Comparison of ENCODE assay signal across 9 mouse cellular contexts in genomic region chr8:4258678-4259077, GRCm38 (mm10). TPM values are rescaled to one million over a fixed set of nuclear protein-coding genes. Genes with fewer than 3 reads are reported as not detected.
DNase-seq lines count a peak whose midpoint lies in the region; ATAC-seq lines count a peak whose summit lies in the region.
"Had no signal": no experiment of that assay in that cellular context is flagged by ENCODE, and none has a peak within 500 bp of the region (broad histone marks: within the 10 kb centered on the region; RNA-seq: fewer than 3 reads in every experiment).

No protein-coding gene starts in this region.

- no peaks in the 10 kb centered on the region for H3K27me3 ChIP-seq in heart, embryonic 13.5 days (replicated peaks)
- no peaks in the 10 kb centered on the region for H3K27me3 ChIP-seq in limb, embryonic 15.5 days
- no peaks in the 10 kb centered on the region for H3K27me3 ChIP-seq in neural tube, embryonic 15.5 days (replicated peaks)
- H3K27me3 ChIP-seq: CH12.LX had no signal

- ATAC-seq in heart, embryonic 13.5 days (ENCODE audit: extremely low read depth, insufficient number of reproducible peaks, low FRiP score, low TSS enrichment) = peak; percentile 39
- ATAC-seq in limb, embryonic 15.5 days (ENCODE audit: insufficient number of reproducible peaks, low FRiP score, low TSS enrichment, low read depth) = peak; percentile 50
- peak; percentile 75 for ATAC-seq in neural tube, embryonic 15.5 days (ENCODE audit: low FRiP score)

- WGBS in heart, embryonic 13.5 days = under 1% methylated on average over 32 of the region's 32 CpGs
- WGBS in limb, embryonic 15.5 days = under 1% methylated on average over 32 of the region's 32 CpGs
- WGBS in neural tube, embryonic 15.5 days = 0% methylated on average over 32 of the region's 32 CpGs

- H3K4me3 ChIP-seq in heart, embryonic 13.5 days = peak overlapping the region; percentile 88
- H3K4me3 ChIP-seq in limb, embryonic 15.5 days = peak overlapping the region; percentile 78
- peak overlapping the region; percentile 90 for H3K4me3 ChIP-seq in neural tube, embryonic 15.5 days (replicated peaks)

- H3K36me3 ChIP-seq in heart, embryonic 13.5 days = peaks cover 69% of the 10 kb centered on the region
- H3K36me3 ChIP-seq in limb, embryonic 15.5 days = peaks cover 68% of the 10 kb centered on the region
- H3K36me3 ChIP-seq in neural tube, embryonic 15.5 days = peaks cover 60% of the 10 kb centered on the region

- H3K9ac ChIP-seq in heart, embryonic 13.5 days = peak overlapping the region; percentile 90
- H3K9ac ChIP-seq in limb, embryonic 15.5 days = peak overlapping the region; percentile 68
- peak overlapping the region; percentile 87 for H3K9ac ChIP-seq in neural tube, embryonic 15.5 days (replicated peaks)

- peak; percentile 64 to 79 for DNase-seq in cerebellum, postnatal 14 days
- no peak for DNase-seq in cerebellum, adult 8-10 months
- peak; percentile 31 for DNase-seq in spleen, adult 12 weeks (ENCODE audit: low spot score)
- DNase-seq in spleen, postnatal 4 days (ENCODE audit: low spot score in 2 of 2) = no peak
- no peak for DNase-seq in gastrocnemius, postnatal 4 days (ENCODE audit: low spot score in 2 of 2)

- H3K4me1 ChIP-seq in heart, embryonic 13.5 days = peaks cover 37% of the 10 kb centered on the region
- H3K4me1 ChIP-seq in limb, embryonic 15.5 days = peaks cover 32% of the 10 kb centered on the region
- peaks cover 51% of the 10 kb centered on the region for H3K4me1 ChIP-seq in neural tube, embryonic 15.5 days

- peak overlapping the region; percentile 67 for H3K27ac ChIP-seq in heart, embryonic 13.5 days (replicated peaks)
- H3K27ac ChIP-seq in limb, embryonic 15.5 days = peak overlapping the region; percentile 81
- peak overlapping the region; percentile 93 for H3K27ac ChIP-seq in neural tube, embryonic 15.5 days (replicated peaks)

- H3K9me3 ChIP-seq in heart, embryonic 13.5 days = no peaks in the 10 kb centered on the region
- no peaks in the 10 kb centered on the region for H3K9me3 ChIP-seq in limb, embryonic 15.5 days
- no peaks in the 10 kb centered on the region for H3K9me3 ChIP-seq in neural tube, embryonic 15.5 days (replicated peaks)

- H3K4me2 ChIP-seq in heart, embryonic 13.5 days = peak overlapping the region; percentile 95
- H3K4me2 ChIP-seq in limb, embryonic 15.5 days = peak overlapping the region; percentile 90
- H3K4me2 ChIP-seq in neural tube, embryonic 15.5 days = peak overlapping the region; percentile 76

RNA-seq across cellular contexts. Expression of gene Ctxn1, which starts 0.4 kb away (rescaled TPM):
- polyA plus RNA-seq in heart, embryonic 13.5 days (2015; fragmentation: Nextera tagmentation; extraction: Ambion mirVana) = 35.1 and 38.4 TPM in 2 replicates
- polyA plus RNA-seq in limb, embryonic 15.5 days (2015; fragmentation: Nextera tagmentation; extraction: Ambion mirVana) = 46.2 and 49.8 TPM in 2 replicates
- polyA plus RNA-seq in neural tube, embryonic 15.5 days (2015; fragmentation: Nextera tagmentation; extraction: Ambion mirVana) = 229 and 269 TPM in 2 replicates
- total RNA-seq in gastrocnemius, postnatal 4 days (2021) = 1 to 10 TPM; 7.5 to 8.0 TPM

RNA-seq across cellular contexts. Expression of gene Snapc2, which starts 5.8 kb away (rescaled TPM):
- 39.5 and 42.8 TPM in 2 replicates for polyA plus RNA-seq in heart, embryonic 13.5 days (2015; fragmentation: Nextera tagmentation; extraction: Ambion mirVana)
- polyA plus RNA-seq in limb, embryonic 15.5 days (2015; fragmentation: Nextera tagmentation; extraction: Ambion mirVana) = 50.6 and 55.9 TPM in 2 replicates
- polyA plus RNA-seq in neural tube, embryonic 15.5 days (2015; fragmentation: Nextera tagmentation; extraction: Ambion mirVana) = 63.6 and 69.3 TPM in 2 replicates
- 10 to 100 TPM; 21.7 to 22.5 TPM for total RNA-seq in gastrocnemius, postnatal 4 days (2021)

RNA-seq across cellular contexts. Expression of gene Tgfbr3l, which starts 10.7 kb away (rescaled TPM):
- 2.2 and 2.5 TPM in 2 replicates for polyA plus RNA-seq in heart, embryonic 13.5 days (2015; fragmentation: Nextera tagmentation; extraction: Ambion mirVana)
- polyA plus RNA-seq in limb, embryonic 15.5 days (2015; fragmentation: Nextera tagmentation; extraction: Ambion mirVana) = 2.8 and 4.2 TPM in 2 replicates
- 3.2 and 3.4 TPM in 2 replicates for polyA plus RNA-seq in neural tube, embryonic 15.5 days (2015; fragmentation: Nextera tagmentation; extraction: Ambion mirVana)
- 1 to 10 TPM; 5.2 to 9.7 TPM for total RNA-seq in gastrocnemius, postnatal 4 days (2021)

RNA-seq across cellular contexts. Expression of gene Timm44, which starts 17.0 kb away (rescaled TPM):
- polyA plus RNA-seq in heart, embryonic 13.5 days (2015; fragmentation: Nextera tagmentation; extraction: Ambion mirVana) = 54.4 and 54.9 TPM in 2 replicates
- 52.0 and 52.9 TPM in 2 replicates for polyA plus RNA-seq in limb, embryonic 15.5 days (2015; fragmentation: Nextera tagmentation; extraction: Ambion mirVana)
- 44.2 and 48.5 TPM in 2 replicates for polyA plus RNA-seq in neural tube, embryonic 15.5 days (2015; fragmentation: Nextera tagmentation; extraction: Ambion mirVana)
- 10 to 100 TPM; 73.9 to 78.4 TPM for total RNA-seq in gastrocnemius, postnatal 4 days (2021)

RNA-seq across cellular contexts. Expression of gene Gm49320, which starts 20.0 kb away (rescaled TPM):
- polyA plus RNA-seq in heart, embryonic 13.5 days (2015; fragmentation: Nextera tagmentation; extraction: Ambion mirVana) = 0.52 TPM in 1 of 2 replicates, not detected in the other
- polyA plus RNA-seq in limb, embryonic 15.5 days (2015; fragmentation: Nextera tagmentation; extraction: Ambion mirVana) = 0.90 and 1.4 TPM in 2 replicates
- polyA plus RNA-seq in neural tube, embryonic 15.5 days (2015; fragmentation: Nextera tagmentation; extraction: Ambion mirVana) = 1.1 and 1.3 TPM in 2 replicates
- total RNA-seq in gastrocnemius, postnatal 4 days (2021) = under 1 TPM in 1 of 2 experiments, not detected in 1; 0.20 TPM

Comparison
In these comparisons a context has a peak if more than half of its experiments do, and no peak if none do; other contexts are left out.
1. DNase-seq: peak in cerebellum, postnatal 14 days (2 of 2) and spleen, adult 12 weeks (single experiment); none in cerebellum, adult 8-10 months (single experiment), spleen, postnatal 4 days (0 of 2) and gastrocnemius, postnatal 4 days (0 of 2).
2. Peak in every context shown above with its lines, with median percentiles within 50 percentile points of each other: ATAC-seq, H3K27ac ChIP-seq, H3K4me2 ChIP-seq, H3K4me3 ChIP-seq and H3K9ac ChIP-seq.